Comparison of ENCODE assay signal across 8 mouse cellular contexts in genomic region chr9:84253022-84253991, GRCm38 (mm10).
DNase-seq lines count a peak whose midpoint lies in the region; ATAC-seq and TF ChIP-seq lines count a peak whose summit lies in the region.

No protein-coding gene starts in this region.

- no peaks in the 10 kb centered on the region for H3K36me3 ChIP-seq in embryonic facial prominence, embryonic 11.5 days (replicated peaks; ENCODE audit: control insufficient read depth, insufficient read depth, low read depth, low read length)
- no peaks in the 10 kb centered on the region for H3K36me3 ChIP-seq in hindbrain, postnatal 0 days (ENCODE audit: insufficient read depth, low read length)
- H3K36me3 ChIP-seq in midbrain, embryonic 12.5 days: no peaks in the 10 kb centered on the region
- no peaks in the 10 kb centered on the region for H3K36me3 ChIP-seq in stomach, embryonic 15.5 days

- no peak overlapping the region for H3K4me2 ChIP-seq in embryonic facial prominence, embryonic 11.5 days (ENCODE audit: low read depth, low read length)
- H3K4me2 ChIP-seq in hindbrain, postnatal 0 days (ENCODE audit: low read depth, low read length): 0 out of 2 replicates have a peak overlapping the region, but pooled peaks have one; percentile 11
- no peak overlapping the region for H3K4me2 ChIP-seq in midbrain, embryonic 12.5 days (replicated peaks)
- H3K4me2 ChIP-seq in stomach, embryonic 15.5 days: no peak overlapping the region

- peak; percentile 65; the same call in 1 of the 2 replicates for ATAC-seq in embryonic facial prominence, embryonic 11.5 days (replicated peaks; ENCODE audit: insufficient number of reproducible peaks, low FRiP score, low TSS enrichment, low read depth)
- peak; percentile 78 for ATAC-seq in hindbrain, postnatal 0 days
- ATAC-seq in midbrain, embryonic 12.5 days (ENCODE audit: low FRiP score, low read depth): peak; percentile 88
- ATAC-seq in stomach, embryonic 15.5 days (ENCODE audit: insufficient read depth, low FRiP score, low read depth): peak; percentile 50; the same call in 1 of the 2 replicates

- no peaks in the 10 kb centered on the region for H3K27me3 ChIP-seq in embryonic facial prominence, embryonic 11.5 days (ENCODE audit: control insufficient read depth, insufficient read depth, low read length)
- H3K27me3 ChIP-seq in hindbrain, postnatal 0 days (ENCODE audit: insufficient read depth, low read length): no peaks in the 10 kb centered on the region
- H3K27me3 ChIP-seq in midbrain, embryonic 12.5 days: no peaks in the 10 kb centered on the region
- no peaks in the 10 kb centered on the region for H3K27me3 ChIP-seq in stomach, embryonic 15.5 days (replicated peaks)

- peak; percentile 83 for TF ChIP-seq CTCF in hindbrain, postnatal 0 days (IDR thresholded peaks at IDR 0.05; ENCODE audit: low read depth)
- TF ChIP-seq CTCF in left cerebral cortex, adult 2 months (IDR thresholded peaks at IDR 0.05): peak; percentile 59

- DNase-seq in layer of hippocampus, adult 11-12 months (ENCODE audit: low spot score): peak; percentile 21
- DNase-seq in layer of hippocampus, adult 9-10 months (ENCODE audit: low spot score): no peak
- DNase-seq in adrenal gland, postnatal 10 days: peak; percentile 53
- DNase-seq in embryonic facial prominence, embryonic 11.5 days (ENCODE audit: low spot score): peak; percentile 69
- peak; percentile 77 for DNase-seq in hindbrain, postnatal 0 days (ENCODE audit: low spot score)
- DNase-seq in left cerebral cortex, adult 2 months (ENCODE audit: extremely low spot score in 1 of 2, low spot score in 2 of 2): peak; percentile 17 to 30

- no peak overlapping the region for H3K4me3 ChIP-seq in embryonic facial prominence, embryonic 11.5 days (ENCODE audit: low read depth, low read length)
- no peak overlapping the region for H3K4me3 ChIP-seq in hindbrain, postnatal 0 days (ENCODE audit: low read length)
- no peak overlapping the region for H3K4me3 ChIP-seq in left cerebral cortex, adult 2 months
- H3K4me3 ChIP-seq in midbrain, embryonic 12.5 days: no peak overlapping the region
- H3K4me3 ChIP-seq in stomach, embryonic 15.5 days (replicated peaks): no peak overlapping the region

- no peaks in the 10 kb centered on the region for H3K4me1 ChIP-seq in embryonic facial prominence, embryonic 11.5 days (ENCODE audit: control insufficient read depth, insufficient read depth, low read length)
- H3K4me1 ChIP-seq in hindbrain, postnatal 0 days (ENCODE audit: insufficient read depth, low read length): no peaks in the 10 kb centered on the region
- peaks cover 11% of the 10 kb centered on the region for H3K4me1 ChIP-seq in midbrain, embryonic 12.5 days
- H3K4me1 ChIP-seq in stomach, embryonic 15.5 days: no peaks in the 10 kb centered on the region

- intact Hi-C loops in left cerebral cortex, adult 2 months (cut with DNase I): loop anchor here (2.0 to 10.0 kb wide), 3 partner anchors 229 to 1075 kb away; no protein-coding TSS in a partner anchor

- H3K9me3 ChIP-seq in embryonic facial prominence, embryonic 11.5 days (replicated peaks; ENCODE audit: control insufficient read depth, low read length): no peaks in the 10 kb centered on the region
- H3K9me3 ChIP-seq in hindbrain, postnatal 0 days (ENCODE audit: low read length): no peaks in the 10 kb centered on the region
- no peaks in the 10 kb centered on the region for H3K9me3 ChIP-seq in midbrain, embryonic 12.5 days
- no peaks in the 10 kb centered on the region for H3K9me3 ChIP-seq in stomach, embryonic 15.5 days

- WGBS in embryonic facial prominence, embryonic 11.5 days: 14% methylated on average over 7 of the region's 7 CpGs
- 20% methylated on average over 7 of the region's 7 CpGs for WGBS in hindbrain, postnatal 0 days
- WGBS in midbrain, embryonic 12.5 days: 15% methylated on average over 7 of the region's 7 CpGs
- WGBS in stomach, embryonic 15.5 days: 19% methylated on average over 7 of the region's 7 CpGs

- no peak overlapping the region for H3K9ac ChIP-seq in embryonic facial prominence, embryonic 11.5 days (replicated peaks; ENCODE audit: low read length)
- no peak overlapping the region for H3K9ac ChIP-seq in hindbrain, postnatal 0 days (replicated peaks; ENCODE audit: low read length)
- H3K9ac ChIP-seq in midbrain, embryonic 12.5 days (replicated peaks): no peak overlapping the region
- H3K9ac ChIP-seq in stomach, embryonic 15.5 days: no peak overlapping the region

- H3K27ac ChIP-seq in embryonic facial prominence, embryonic 11.5 days (replicated peaks; ENCODE audit: low read depth, low read length): no peak overlapping the region
- H3K27ac ChIP-seq in hindbrain, postnatal 0 days: no peak overlapping the region
- H3K27ac ChIP-seq in left cerebral cortex, adult 2 months: no peak overlapping the region
- H3K27ac ChIP-seq in midbrain, embryonic 12.5 days (replicated peaks): no peak overlapping the region
- H3K27ac ChIP-seq in stomach, embryonic 15.5 days: no peak overlapping the region
